Mouse (Mus musculus) neural tube, embryonic 13.5 days (tissue): Measurements from ENCODE around the gene Krtap6-1. TPM values are rescaled to one million over a fixed set of nuclear protein-coding genes. Genes with fewer than 3 reads are reported as not detected.
"Not testable (repeated sequence)": the region's sequence is repeated elsewhere in the genome, so short reads cannot be mapped to it uniquely, and the experiment has no call there.

Source experiments
- ATAC-seq: fragments of 200-750 bp; cut with Nextera tagmentation; 2 replicates; pipeline ENCODE4 v1.8.0; 2017; ENCODE audit warnings: low read depth, mild to moderate bottlenecking, moderate TSS enrichment, moderate library complexity
- H3K27ac ChIP-seq: fragments of 300-500 bp; sonication (generic); replicated peaks from 2 replicates; pipeline ENCODE4 v1.5.1; 2015; ENCODE audit warnings: moderate library complexity, mild to moderate bottlenecking, inconsistent platforms
- H3K27me3 ChIP-seq: fragments of 300-500 bp; sonication (generic); 2 replicates; pipeline ENCODE4 v1.6.1; 2015; ENCODE audit warnings: mild to moderate bottlenecking, inconsistent platforms
- H3K36me3 ChIP-seq: fragments of 300-500 bp; sonication (generic); 2 replicates; pipeline ENCODE4 v1.6.1; 2015; ENCODE audit warnings: mild to moderate bottlenecking, inconsistent platforms
- H3K4me1 ChIP-seq: fragments of 300-500 bp; sonication (generic); replicated peaks from 2 replicates; pipeline ENCODE4 v1.6.1; 2015; ENCODE audit warnings: inconsistent platforms
- H3K4me2 ChIP-seq: fragments of 300-500 bp; sonication (generic); 2 replicates; pipeline ENCODE4 v1.6.1; 2015; ENCODE audit warnings: inconsistent platforms, mild to moderate bottlenecking, moderate library complexity
- H3K4me3 ChIP-seq: fragments of 300-500 bp; sonication (generic); 2 replicates; pipeline ENCODE4 v1.5.1; 2015; ENCODE audit warnings: mild to moderate bottlenecking, inconsistent platforms
- H3K9ac ChIP-seq: fragments of 300-500 bp; sonication (generic); 2 replicates; pipeline ENCODE4 v1.6.1; 2015; ENCODE audit warnings: moderate library complexity, mild to moderate bottlenecking, inconsistent platforms
- H3K9me3 ChIP-seq: fragments of 300-500 bp; sonication (generic); 2 replicates; pipeline ENCODE4 v1.6.1; 2016; ENCODE audit warnings: inconsistent platforms
- WGBS: fragments of 180-500 bp; shearing (Covaris S2); methylation state at CpG from one replicate; pipeline ENCODE4 v1.1.7; 2015; 5-methylcytosine and 5-hydroxymethylcytosine counted together
- polyA plus RNA-seq: library from polyadenylated mRNA; unstranded; fragments of >200 nt; fragmentation: Nextera tagmentation; extraction: Ambion mirVana; gene quantifications from 2 replicates; pipeline ENCODE4 v1.2.1, GENCODE M21; 2015

Krtap6-1 gene
- not detected in 2 replicates for polyA plus RNA-seq

GRCm38 (mm10) chr16:89031399-89031798 lies at the start of gene Krtap6-1:
TSS of gene Krtap6-1 (plus strand) at chr16:89031699.
- WGBS = 94% methylated on average over 3 of the region's 3 CpGs
- not testable (repeated sequence) for H3K9me3 ChIP-seq

GRCm38 (mm10) chr16:89010659-89011058 lies 20.8 kb upstream of the Krtap6-1 start, which contains the start of gene Krtap22-2:
TSS of gene Krtap22-2 (minus strand) at chr16:89010759.
- Histone ChIP-seq H3K36me3 (no peaks in the 10 kb centered on the region), H3K4me2 (no peak within 1 kb of the TSS), H3K9me3 (no peaks in the 10 kb centered on the region), H3K9ac (no peak within 1 kb of the TSS), H3K4me1 (no peaks in the 10 kb centered on the region), H3K27me3 (no peaks in the 10 kb centered on the region), H3K27ac (no peak within 1 kb of the TSS), H3K4me3 (no peak within 1 kb of the TSS)
- no peak for ATAC-seq
- WGBS = 83% methylated on average over 5 of the region's 5 CpGs

More at GRCm38 (mm10) chr16:89031399-89031798, at the start of gene Krtap6-1:
- H3K36me3 ChIP-seq, H3K27me3 ChIP-seq, H3K4me1 ChIP-seq, H3K4me3 ChIP-seq, H3K9ac ChIP-seq, H3K4me2 ChIP-seq, H3K27ac ChIP-seq, ATAC-seq: not testable (repeated sequence)

GRCm38 (mm10) chr16:89013973-89014372 lies 17.5 kb upstream of the Krtap6-1 start:
- H3K4me2 ChIP-seq = no peak overlapping the region
- H3K9me3 ChIP-seq = no peaks in the 10 kb centered on the region
- no peaks in the 10 kb centered on the region for H3K4me1 ChIP-seq
- H3K27ac ChIP-seq = no peak overlapping the region
- no peak for ATAC-seq
- H3K4me3 ChIP-seq = no peak overlapping the region
- no peak overlapping the region for H3K9ac ChIP-seq
- WGBS = 96% methylated on average over 3 of the region's 3 CpGs
- no peaks in the 10 kb centered on the region for H3K27me3 ChIP-seq
- no peaks in the 10 kb centered on the region for H3K36me3 ChIP-seq

- ATAC-seq, H3K9ac ChIP-seq, H3K4me1 ChIP-seq, H3K4me3 ChIP-seq, H3K27me3 ChIP-seq, H3K9me3 ChIP-seq, H3K4me2 ChIP-seq, H3K27ac ChIP-seq, H3K36me3 ChIP-seq: not testable (repeated sequence)
- 84% methylated on average over 3 of the region's 3 CpGs for WGBS
Observed at GRCm38 (mm10) chr16:89014984-89015383, 16.5 kb upstream of the Krtap6-1 start, which contains the start of gene Gm10229. TSS of gene Gm10229 (plus strand) at chr16:89015284.

- H3K27me3 ChIP-seq, H3K4me3 ChIP-seq, H3K4me1 ChIP-seq, H3K4me2 ChIP-seq, ATAC-seq, H3K9me3 ChIP-seq, H3K36me3 ChIP-seq, H3K27ac ChIP-seq, H3K9ac ChIP-seq: not testable (repeated sequence)
- 90% methylated on average over 2 of the region's 4 CpGs for WGBS
Observed at GRCm38 (mm10) chr16:89041372-89041771, 9.9 kb downstream of the Krtap6-1 start, which contains the start of gene Gm10228. TSS of gene Gm10228 (minus strand) at chr16:89041472.

- no peak for ATAC-seq
Observed at GRCm38 (mm10) chr16:89047783-89048182, 16.3 kb downstream of the Krtap6-1 start, which contains the start of gene Krtap6-5. TSS of gene Krtap6-5 (minus strand) at chr16:89047883.

GRCm38 (mm10) chr16:89063902-89064301 lies 32.4 kb downstream of the Krtap6-1 start, which contains the start of gene 1110025L11Rik:
TSS of gene 1110025L11Rik (minus strand) at chr16:89064002.
- not testable (repeated sequence) for H3K4me3 ChIP-seq, ATAC-seq, H3K27ac ChIP-seq, H3K9ac ChIP-seq, H3K27me3 ChIP-seq, H3K4me2 ChIP-seq, H3K4me1 ChIP-seq, H3K9me3 ChIP-seq, H3K36me3 ChIP-seq
- WGBS = no CpG with 5 or more reads among the region's 2 CpGs

More at GRCm38 (mm10) chr16:89047783-89048182, 16.3 kb downstream of the Krtap6-1 start, which contains the start of gene Krtap6-5:
- 84% methylated on average over 3 of the region's 3 CpGs for WGBS
- no peaks in the 10 kb centered on the region for H3K27me3 ChIP-seq
- H3K9ac ChIP-seq = no peak within 1 kb of the TSS
- no peak within 1 kb of the TSS for H3K4me3 ChIP-seq
- no peaks in the 10 kb centered on the region for H3K36me3 ChIP-seq
- H3K4me1 ChIP-seq = no peaks in the 10 kb centered on the region
- no peaks in the 10 kb centered on the region for H3K9me3 ChIP-seq
- H3K4me2 ChIP-seq = no peak within 1 kb of the TSS
- no peak within 1 kb of the TSS for H3K27ac ChIP-seq

- H3K27me3 ChIP-seq, H3K4me3 ChIP-seq, H3K4me2 ChIP-seq, H3K36me3 ChIP-seq, H3K9ac ChIP-seq, ATAC-seq, H3K27ac ChIP-seq, H3K9me3 ChIP-seq, H3K4me1 ChIP-seq: not testable (repeated sequence)
- WGBS = 77% methylated on average over 2 of the region's 2 CpGs
Observed at GRCm38 (mm10) chr16:89071041-89071440, 39.5 kb downstream of the Krtap6-1 start.

Other genes with a start within 250 kb of the Krtap6-1 start
- gene Gm20741, start 219.5 kb upstream of the Krtap6-1 start, polyA plus RNA-seq = not detected in 2 replicates
- not detected in 2 replicates for gene Krtap15, start 211.5 kb upstream of the Krtap6-1 start, polyA plus RNA-seq
- not detected in 2 replicates for gene Krtap14, start 205.6 kb upstream of the Krtap6-1 start, polyA plus RNA-seq
- not detected in 2 replicates for gene Krtap19-1, start 162.3 kb upstream of the Krtap6-1 start, polyA plus RNA-seq
- gene Krtap19-2, start 157.4 kb upstream of the Krtap6-1 start, polyA plus RNA-seq = not detected in 2 replicates
- gene Krtap19-3, start 153.7 kb upstream of the Krtap6-1 start, polyA plus RNA-seq = not detected in 2 replicates
- gene Krtap19-4, start 146.6 kb upstream of the Krtap6-1 start, polyA plus RNA-seq = not detected in 2 replicates
- not detected in 2 replicates for gene Krtap19-5, start 135.2 kb upstream of the Krtap6-1 start, polyA plus RNA-seq
- not detected in 2 replicates for gene Krtap19-9b, start 99.4 kb upstream of the Krtap6-1 start, polyA plus RNA-seq
- not detected in 2 replicates for gene Krtap16-3, start 68.8 kb upstream of the Krtap6-1 start, polyA plus RNA-seq
- gene Krtap22-2, start 20.9 kb upstream of the Krtap6-1 start, polyA plus RNA-seq = not detected in 2 replicates
- gene Gm10229, start 16.4 kb upstream of the Krtap6-1 start, polyA plus RNA-seq = not detected in 2 replicates
- not detected in 2 replicates for gene Gm10228, start 9.8 kb downstream of the Krtap6-1 start, polyA plus RNA-seq
- gene Krtap6-5, start 16.2 kb downstream of the Krtap6-1 start, polyA plus RNA-seq = not detected in 2 replicates
- gene 1110025L11Rik, start 32.3 kb downstream of the Krtap6-1 start, polyA plus RNA-seq = not detected in 2 replicates
- not detected in 2 replicates for gene Krtap6-3, start 52.3 kb downstream of the Krtap6-1 start, polyA plus RNA-seq
- not detected in 2 replicates for gene Gm6358, start 109.2 kb downstream of the Krtap6-1 start, polyA plus RNA-seq
- not detected in 2 replicates for gene Gm10061, start 119.4 kb downstream of the Krtap6-1 start, polyA plus RNA-seq
- gene Gm9789, start 126.3 kb downstream of the Krtap6-1 start, polyA plus RNA-seq = not detected in 2 replicates
- not detected in 2 replicates for gene Gm7735, start 137.8 kb downstream of the Krtap6-1 start, polyA plus RNA-seq
- gene 1110057P08Rik, start 143.0 kb downstream of the Krtap6-1 start, polyA plus RNA-seq = not detected in 2 replicates
- gene Krtap20-2, start 174.2 kb downstream of the Krtap6-1 start, polyA plus RNA-seq = not detected in 2 replicates